Mouse (Mus musculus) frontal cortex, postnatal 14 days (tissue): ENCODE measurements around the gene Fermt1.

Experiments
- DNase-seq, 2 experiments: peaks; one replicate each; pipeline ENCODE4 v3.0.0; 2022; ENCODE audit warnings: low spot score in 2 of 2

The Fermt1 gene

DNA sequence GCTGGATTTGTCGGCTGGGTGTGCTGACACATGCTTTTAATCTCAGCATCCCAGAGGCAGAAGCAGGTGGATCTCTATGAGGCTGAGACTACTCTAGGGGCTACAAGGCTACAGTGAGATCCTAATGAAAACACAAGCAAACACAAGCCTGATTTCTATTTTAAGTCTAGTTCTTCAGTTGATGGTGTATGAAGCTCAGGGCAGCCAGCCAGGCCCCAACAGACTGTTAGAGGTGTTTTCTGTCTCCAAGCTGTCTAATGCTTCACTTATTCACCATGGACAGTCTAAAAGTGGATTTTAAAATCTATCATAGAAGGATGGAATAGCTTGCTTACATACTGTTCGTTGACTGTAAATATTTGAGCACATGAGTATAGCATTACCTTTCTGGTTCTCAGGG lies 84.2 kb downstream of the Fermt1 start:
- no peak for DNase-seq

DNA sequence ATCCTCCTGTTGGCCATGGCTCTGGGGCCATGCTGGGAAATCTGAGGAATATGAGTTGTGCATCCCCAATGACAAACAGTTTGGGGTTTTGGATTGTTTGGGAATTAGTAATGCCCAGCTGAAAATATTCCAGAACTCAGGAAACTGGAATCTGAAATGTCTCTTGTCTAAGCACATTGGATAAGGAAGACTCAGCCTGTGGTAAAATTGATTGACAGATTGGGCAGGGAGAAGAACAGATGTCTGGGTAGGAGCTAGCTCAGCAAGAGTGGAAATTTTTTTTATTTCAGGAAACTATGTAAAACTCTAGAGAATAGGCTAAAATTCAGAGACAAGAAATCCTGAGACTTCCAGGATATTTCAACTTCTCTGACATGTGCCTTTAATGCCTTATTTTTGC lies 85.3 kb downstream of the Fermt1 start:
- DNase-seq: no peak

DNA sequence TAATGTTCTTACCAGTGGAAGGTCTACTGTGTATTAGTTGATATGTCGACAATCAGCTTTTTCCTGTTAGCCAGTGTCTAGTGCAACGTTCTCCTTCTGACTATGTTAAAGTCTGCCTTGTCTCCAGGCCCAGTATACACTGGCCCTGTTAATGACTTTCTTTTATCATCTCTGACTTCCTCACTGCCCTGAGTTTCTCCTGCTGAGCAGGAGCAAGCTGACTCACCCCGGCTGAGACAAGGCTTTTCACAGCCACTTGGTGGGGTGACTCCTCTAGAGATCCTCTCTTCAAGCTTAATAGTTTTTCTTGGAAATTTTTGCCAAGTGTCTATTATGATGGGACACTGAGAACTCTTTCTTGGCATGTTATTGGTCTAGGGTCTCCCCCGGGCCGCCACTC lies 89.4 kb downstream of the Fermt1 start:
- DNase-seq: no peak
